Mouse (Mus musculus) stomach, postnatal 0 days (tissue): ENCODE results near the gene Gm49673.
"Not testable (repeated sequence)": the region's sequence is repeated elsewhere in the genome, so short reads cannot be mapped to it uniquely, and the experiment has no call there.

Experiments used
- CTCF ChIP-seq: IDR thresholded peaks from 2 replicates; pipeline ENCODE4 v1.5.1; 2016; ENCODE audit warnings: antibody characterized with exemption, low read depth, mild to moderate bottlenecking, moderate library complexity
- EP300 ChIP-seq: optimal IDR thresholded peaks from 2 replicates; pipeline ENCODE3; 2016; ENCODE audit warnings: antibody characterized with exemption

DNA sequence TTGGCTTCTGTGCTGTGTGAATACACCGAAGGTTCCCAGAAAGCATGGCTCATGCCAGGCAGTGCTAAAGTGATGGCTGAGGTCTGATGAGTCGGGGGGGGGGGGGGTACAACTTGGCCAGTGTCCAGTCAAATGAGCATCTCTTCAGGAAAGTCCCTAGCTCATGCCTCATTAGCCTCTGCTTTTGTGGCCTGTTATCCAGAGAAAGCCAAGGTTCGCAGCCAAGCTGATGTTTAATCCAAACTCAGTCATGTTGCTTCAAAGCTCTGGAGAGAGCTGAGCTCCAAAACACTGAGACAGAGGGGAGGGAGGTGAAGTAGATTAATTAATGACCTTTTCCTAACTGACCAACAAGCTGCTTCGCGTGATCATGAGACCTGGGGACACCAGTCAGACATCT lies 51.9 kb downstream of the Gm49673 start:
- TF ChIP-seq CTCF, EP300: not testable (repeated sequence)
